Mouse (Mus musculus): ENCODE results near the gene Hspb8. TPM values are rescaled to one million over a fixed set of nuclear protein-coding genes. Genes with fewer than 3 reads are reported as not detected.

The Hspb8 gene
- polyA plus RNA-seq, 1 experiment from 2014 or later, result 33.7 TPM

GRCm38 (mm10) chr5:116446552-116446951 lies 23.9 kb upstream of the Hspb8 start:
- Histone ChIP-seq H3K36me3 (no peaks in the 10 kb centered on the region), H3K27ac (no peak overlapping the region), H3K9ac (no peak overlapping the region), H3K4me1 (replicated peaks) (peaks cover 40% of the 10 kb centered on the region), H3K4me2 (peak overlapping the region; percentile 48), H3K4me3 (peak overlapping the region; percentile 14), H3K27me3 (peaks cover 11% of the 10 kb centered on the region; the same call in 1 of the 2 replicates), H3K9me3 (replicated peaks) (no peaks in the 10 kb centered on the region)
- WGBS, result 44% methylated on average over 23 of the region's 23 CpGs
- no peak for ATAC-seq (replicated peaks; ENCODE audit: insufficient number of reproducible peaks, insufficient read depth, low FRiP score, low read depth)

- peaks cover 11% of the 10 kb centered on the region; the same call in 1 of the 2 replicates for H3K27me3 ChIP-seq
- H3K9ac ChIP-seq, result no peak overlapping the region
- H3K4me3 ChIP-seq, result no peak overlapping the region
- no peak overlapping the region for H3K27ac ChIP-seq
- 46% methylated on average over 10 of the region's 10 CpGs for WGBS
- peak overlapping the region; percentile 48; the same call in 1 of the 2 replicates for H3K4me2 ChIP-seq
- peaks cover 35% of the 10 kb centered on the region for H3K4me1 ChIP-seq (replicated peaks)
- no peaks in the 10 kb centered on the region for H3K9me3 ChIP-seq (replicated peaks)
- ATAC-seq (replicated peaks; ENCODE audit: insufficient number of reproducible peaks, insufficient read depth, low FRiP score, low read depth), result no peak
- no peaks in the 10 kb centered on the region for H3K36me3 ChIP-seq
Observed at GRCm38 (mm10) chr5:116445634-116446367, 23.1 kb upstream of the Hspb8 start.

GRCm38 (mm10) chr5:116444517-116444916 lies 21.9 kb upstream of the Hspb8 start:
- H3K9me3 ChIP-seq (replicated peaks), result no peaks in the 10 kb centered on the region
- H3K9ac ChIP-seq, result no peak overlapping the region
- no peak overlapping the region for H3K4me2 ChIP-seq
- WGBS, result 55% methylated on average over 27 of the region's 27 CpGs
- no peak for ATAC-seq (replicated peaks; ENCODE audit: insufficient number of reproducible peaks, insufficient read depth, low FRiP score, low read depth)
- H3K27me3 ChIP-seq, result peaks cover 11% of the 10 kb centered on the region; the same call in 1 of the 2 replicates
- H3K27ac ChIP-seq, result no peak overlapping the region
- H3K4me3 ChIP-seq, result no peak overlapping the region
- peaks cover 27% of the 10 kb centered on the region for H3K4me1 ChIP-seq (replicated peaks)
- H3K36me3 ChIP-seq, result no peaks in the 10 kb centered on the region

- H3K27me3 ChIP-seq, result peaks cover 11% of the 10 kb centered on the region; the same call in 1 of the 2 replicates
- H3K4me2 ChIP-seq, result no peak overlapping the region
- 69% methylated on average over 8 of the region's 8 CpGs for WGBS
Observed at GRCm38 (mm10) chr5:116443459-116443940, 20.8 kb upstream of the Hspb8 start.

GRCm38 (mm10) chr5:116442697-116443458 lies 20.2 kb upstream of the Hspb8 start:
- Histone ChIP-seq H3K36me3 (no peaks in the 10 kb centered on the region), H3K4me3 (no peak overlapping the region), H3K27me3 (peaks cover 11% of the 10 kb centered on the region; the same call in 1 of the 2 replicates), H3K4me1 (replicated peaks) (peaks cover 13% of the 10 kb centered on the region), H3K4me2 (no peak overlapping the region), H3K9me3 (replicated peaks) (no peaks in the 10 kb centered on the region), H3K9ac (no peak overlapping the region), H3K27ac (no peak overlapping the region)
- no peak for ATAC-seq (replicated peaks; ENCODE audit: insufficient number of reproducible peaks, insufficient read depth, low FRiP score, low read depth)
- 69% methylated on average over 7 of the region's 7 CpGs for WGBS

More at GRCm38 (mm10) chr5:116443459-116443940, 20.8 kb upstream of the Hspb8 start:
- Histone ChIP-seq H3K36me3 (no peaks in the 10 kb centered on the region), H3K9me3 (replicated peaks) (no peaks in the 10 kb centered on the region), H3K4me3 (no peak overlapping the region), H3K9ac (no peak overlapping the region), H3K4me1 (replicated peaks) (peaks cover 19% of the 10 kb centered on the region), H3K27ac (no peak overlapping the region)
- ATAC-seq (replicated peaks; ENCODE audit: insufficient number of reproducible peaks, insufficient read depth, low FRiP score, low read depth), result no peak

GRCm38 (mm10) chr5:116440251-116440650 lies 17.6 kb upstream of the Hspb8 start:
- 0 out of 2 replicates have a peak, but pooled peaks cover 9% of the 10 kb centered on the region for H3K27me3 ChIP-seq
- 43% methylated on average over 4 of the region's 4 CpGs for WGBS
- no peak for ATAC-seq (replicated peaks; ENCODE audit: insufficient number of reproducible peaks, insufficient read depth, low FRiP score, low read depth)
- H3K4me1 ChIP-seq (replicated peaks), result no peaks in the 10 kb centered on the region
- no peak overlapping the region for H3K27ac ChIP-seq
- H3K9ac ChIP-seq, result no peak overlapping the region
- H3K36me3 ChIP-seq, result no peaks in the 10 kb centered on the region
- no peak overlapping the region for H3K4me3 ChIP-seq
- H3K4me2 ChIP-seq, result no peak overlapping the region
- no peaks in the 10 kb centered on the region for H3K9me3 ChIP-seq (replicated peaks)

- no peak overlapping the region for H3K9ac ChIP-seq
- no peaks in the 10 kb centered on the region for H3K4me1 ChIP-seq (replicated peaks)
- no peak overlapping the region for H3K4me3 ChIP-seq
- no peak overlapping the region for H3K4me2 ChIP-seq
- ATAC-seq (replicated peaks; ENCODE audit: insufficient number of reproducible peaks, insufficient read depth, low FRiP score, low read depth), result no peak
- 45% methylated on average over 4 of the region's 4 CpGs for WGBS
- H3K27ac ChIP-seq, result no peak overlapping the region
- no peaks in the 10 kb centered on the region for H3K27me3 ChIP-seq
- no peaks in the 10 kb centered on the region for H3K36me3 ChIP-seq
- H3K9me3 ChIP-seq (replicated peaks), result no peaks in the 10 kb centered on the region
Observed at GRCm38 (mm10) chr5:116438328-116438727, 15.7 kb upstream of the Hspb8 start.

- H3K36me3 ChIP-seq, result no peaks in the 10 kb centered on the region
- no peak overlapping the region for H3K4me2 ChIP-seq
- no peak overlapping the region for H3K27ac ChIP-seq
- no peaks in the 10 kb centered on the region for H3K27me3 ChIP-seq
- no peak overlapping the region for H3K9ac ChIP-seq
- H3K4me1 ChIP-seq (replicated peaks), result no peaks in the 10 kb centered on the region
- no peak overlapping the region for H3K4me3 ChIP-seq
- no peak for ATAC-seq (replicated peaks; ENCODE audit: insufficient number of reproducible peaks, insufficient read depth, low FRiP score, low read depth)
- no peaks in the 10 kb centered on the region for H3K9me3 ChIP-seq (replicated peaks)
Observed at GRCm38 (mm10) chr5:116436117-116436516, 13.5 kb upstream of the Hspb8 start.

- 0 out of 2 replicates have a peak, but pooled peaks have one; percentile 22 for ATAC-seq (replicated peaks; ENCODE audit: insufficient number of reproducible peaks, insufficient read depth, low FRiP score, low read depth)
- no peak overlapping the region for H3K4me3 ChIP-seq
- H3K9me3 ChIP-seq (replicated peaks), result no peaks in the 10 kb centered on the region
- no peak overlapping the region for H3K9ac ChIP-seq
- no peak overlapping the region for H3K4me2 ChIP-seq
- WGBS, result 41% methylated on average over 13 of the region's 13 CpGs
- H3K4me1 ChIP-seq (replicated peaks), result no peaks in the 10 kb centered on the region
- no peak overlapping the region for H3K27ac ChIP-seq
- H3K36me3 ChIP-seq, result no peaks in the 10 kb centered on the region
- H3K27me3 ChIP-seq, result no peaks in the 10 kb centered on the region
Observed at GRCm38 (mm10) chr5:116434976-116435850, 12.5 kb upstream of the Hspb8 start.

GRCm38 (mm10) chr5:116432871-116433270 lies 10.2 kb upstream of the Hspb8 start:
- no peak overlapping the region for H3K4me3 ChIP-seq
- no peak overlapping the region for H3K27ac ChIP-seq
- H3K27me3 ChIP-seq, result no peaks in the 10 kb centered on the region
- no peaks in the 10 kb centered on the region for H3K9me3 ChIP-seq (replicated peaks)
- no peak for ATAC-seq (replicated peaks; ENCODE audit: insufficient number of reproducible peaks, insufficient read depth, low FRiP score, low read depth)
- no peak overlapping the region for H3K9ac ChIP-seq
- no peak overlapping the region for H3K4me2 ChIP-seq
- H3K36me3 ChIP-seq, result no peaks in the 10 kb centered on the region
- WGBS, result 64% methylated on average over 7 of the region's 7 CpGs
- H3K4me1 ChIP-seq (replicated peaks), result 0 out of 2 replicates have a peak, but pooled peaks cover 3% of the 10 kb centered on the region

GRCm38 (mm10) chr5:116426701-116427100 lies 4.0 kb upstream of the Hspb8 start:
- H3K9ac ChIP-seq, result no peak overlapping the region
- H3K9me3 ChIP-seq (replicated peaks), result no peaks in the 10 kb centered on the region
- H3K4me2 ChIP-seq, result no peak overlapping the region
- no peaks in the 10 kb centered on the region for H3K27me3 ChIP-seq
- no peak overlapping the region for H3K27ac ChIP-seq
- H3K36me3 ChIP-seq, result no peaks in the 10 kb centered on the region
- H3K4me3 ChIP-seq, result no peak overlapping the region
- H3K4me1 ChIP-seq (replicated peaks), result peaks cover 27% of the 10 kb centered on the region
- 89% methylated on average over 2 of the region's 2 CpGs for WGBS
- no peak for ATAC-seq (replicated peaks; ENCODE audit: insufficient number of reproducible peaks, insufficient read depth, low FRiP score, low read depth)

Measured in heart, embryonic 15.5 days (tissue).